Mouse (Mus musculus): ENCODE measurements around the gene 6030468B19Rik. TPM values are rescaled to one million over a fixed set of nuclear protein-coding genes. Genes with fewer than 3 reads are reported as not detected.

The 6030468B19Rik gene
- 1 to 10 TPM in 1 of 2 experiments, under 1 TPM in 1; 0.87 to 1.7 TPM for total RNA-seq (2021)
- long read RNA-seq, experiment 1, partial matches to known transcripts: 0 of 1 reads
- long read RNA-seq, experiment 1, other reads (novel, unspliced or antisense): 1 of 1 reads
- long read RNA-seq, experiment 2, partial matches to known transcripts: 1 of 4 reads
- long read RNA-seq, experiment 2, other reads (novel, unspliced or antisense): 3 of 4 reads

DNA sequence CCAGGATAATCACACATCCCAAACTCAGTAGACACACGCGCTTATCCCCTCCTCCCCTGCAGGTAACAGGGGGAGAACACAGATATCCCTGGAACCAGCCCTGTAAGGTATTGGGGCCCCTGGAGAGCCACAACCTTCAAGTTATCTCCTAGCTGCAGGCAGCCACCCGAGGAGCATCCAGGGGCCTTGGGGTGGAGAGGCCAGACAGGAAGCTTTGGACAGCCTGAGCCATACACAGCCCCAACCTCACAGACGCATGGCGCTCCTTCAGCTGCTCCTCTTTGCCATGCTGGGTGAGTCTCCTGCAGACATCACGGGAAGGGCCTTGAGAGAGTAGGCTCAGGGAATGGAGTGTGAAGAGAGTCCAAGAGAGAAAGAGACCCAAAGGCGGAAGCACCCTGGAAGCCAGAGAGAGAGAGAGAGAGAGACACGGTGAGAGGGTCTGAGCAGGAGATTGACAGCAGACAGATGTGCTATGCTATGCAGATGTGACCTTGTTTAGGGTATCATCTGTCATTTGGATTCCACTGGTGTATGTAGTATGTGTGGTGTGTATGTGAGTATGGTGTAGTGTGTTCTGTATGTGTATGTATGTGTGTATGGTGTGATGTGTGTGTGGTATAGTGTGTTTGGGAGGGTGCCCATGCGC is at the start of gene 6030468B19Rik:
TSS of gene 6030468B19Rik (plus strand) at position 150 of the 649 bp plus-strand sequence.
- DNase-seq (ENCODE audit: low spot score in 2 of 2): no peak

DNA sequence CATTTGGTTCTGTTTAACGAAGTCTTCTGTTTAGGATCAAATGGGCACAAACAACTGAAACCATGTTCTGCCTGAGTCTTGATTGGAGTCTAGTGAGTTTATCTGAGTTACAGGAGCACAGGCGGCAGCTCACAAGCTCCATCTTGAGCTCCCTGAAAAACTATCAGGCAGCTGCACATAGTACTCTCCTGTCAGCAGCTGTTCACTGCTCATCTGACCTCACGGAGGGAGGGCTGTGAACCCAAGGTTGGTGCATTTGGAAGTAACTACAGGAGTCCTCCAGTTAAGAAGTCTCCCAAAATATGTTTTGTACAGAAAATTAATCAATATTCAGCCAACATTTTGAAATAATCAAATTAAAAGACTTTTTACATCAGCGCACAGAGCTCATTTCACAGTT is 48.8 kb upstream of the 6030468B19Rik start:
- DNase-seq (ENCODE audit: low spot score in 2 of 2): no peak

DNA sequence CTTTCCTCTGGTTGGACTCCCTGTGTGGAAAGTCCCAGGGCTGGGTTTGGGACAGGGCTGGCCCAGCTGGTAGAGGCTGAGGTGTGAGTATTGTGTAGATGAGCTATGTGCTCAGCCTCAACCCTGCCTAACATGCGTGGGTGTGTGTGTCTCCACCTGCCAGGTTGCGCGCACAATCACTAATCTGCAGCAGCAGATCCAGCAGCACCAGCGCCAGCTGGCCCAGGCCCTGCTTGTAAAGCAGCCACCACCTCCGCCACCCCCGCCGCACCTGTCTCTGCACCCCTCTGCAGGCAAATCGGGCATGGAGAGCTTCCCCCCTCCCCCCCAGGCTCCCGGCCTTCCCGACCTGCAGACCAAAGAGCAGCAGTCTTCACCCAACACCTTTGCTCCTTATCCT is 48.0 kb upstream of the 6030468B19Rik start:
- no peak for DNase-seq (ENCODE audit: low spot score in 2 of 2)

DNA sequence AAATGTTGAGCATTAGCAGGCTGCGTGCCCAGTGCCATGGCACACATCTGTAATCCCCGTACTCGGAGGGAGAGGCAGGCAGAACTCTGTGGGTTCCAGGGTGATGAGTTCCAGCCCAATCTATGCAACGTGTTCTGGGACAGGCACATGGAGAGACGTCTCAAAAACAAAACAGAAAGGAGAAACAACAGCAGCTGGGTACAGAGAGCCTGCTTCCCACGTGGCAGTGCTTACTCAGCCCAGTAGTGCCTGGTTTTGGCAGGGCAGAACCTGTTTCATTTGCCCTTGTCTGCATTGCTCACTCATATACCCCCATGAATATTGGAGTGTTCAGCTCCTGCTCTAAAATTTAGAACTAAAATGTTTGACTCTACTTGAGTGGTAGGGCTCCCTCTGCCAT is 45.9 kb upstream of the 6030468B19Rik start:
- no peak for DNase-seq (ENCODE audit: low spot score in 2 of 2)

DNA sequence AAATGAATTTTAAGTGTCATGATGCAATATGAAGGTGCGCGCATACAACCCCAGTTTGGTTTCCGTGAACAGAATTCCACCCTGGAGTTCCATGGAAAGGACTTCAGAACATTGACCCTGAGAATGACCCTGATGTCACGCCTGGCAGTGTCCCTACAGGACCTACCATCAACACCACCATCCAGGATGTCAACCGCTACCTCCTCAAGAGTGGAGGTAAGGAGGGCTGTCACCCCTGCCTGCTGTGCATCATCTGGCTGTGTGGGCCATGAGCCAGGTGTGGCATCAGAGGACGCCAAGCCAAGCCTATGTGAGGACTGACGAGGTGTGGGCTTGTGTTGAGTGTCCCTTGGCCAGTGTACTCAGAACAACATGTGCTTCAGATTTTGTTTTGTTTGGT is 41.6 kb upstream of the 6030468B19Rik start:
- DNase-seq (ENCODE audit: low spot score in 2 of 2): no peak

DNA sequence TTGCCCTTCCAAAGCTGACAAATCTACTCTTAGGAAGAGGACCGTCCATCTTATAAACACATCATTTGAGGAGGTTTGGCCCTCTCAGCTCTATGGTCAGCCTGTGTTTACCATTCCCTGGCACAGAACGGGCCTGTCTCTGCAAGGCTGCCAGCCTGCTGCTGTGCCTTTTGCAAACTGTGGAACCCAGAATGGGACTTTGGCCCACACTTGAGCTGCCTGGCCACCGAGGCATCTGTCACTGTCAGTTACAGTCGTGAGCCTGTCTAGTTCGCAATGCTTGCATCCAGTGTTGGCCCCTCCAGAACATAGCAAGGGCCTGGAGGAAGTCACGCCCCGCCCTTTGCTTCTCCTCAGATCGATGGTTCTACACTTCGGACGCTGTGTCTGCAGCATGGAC is 38.2 kb upstream of the 6030468B19Rik start:
- DNase-seq (ENCODE audit: low spot score in 2 of 2): no peak

DNA sequence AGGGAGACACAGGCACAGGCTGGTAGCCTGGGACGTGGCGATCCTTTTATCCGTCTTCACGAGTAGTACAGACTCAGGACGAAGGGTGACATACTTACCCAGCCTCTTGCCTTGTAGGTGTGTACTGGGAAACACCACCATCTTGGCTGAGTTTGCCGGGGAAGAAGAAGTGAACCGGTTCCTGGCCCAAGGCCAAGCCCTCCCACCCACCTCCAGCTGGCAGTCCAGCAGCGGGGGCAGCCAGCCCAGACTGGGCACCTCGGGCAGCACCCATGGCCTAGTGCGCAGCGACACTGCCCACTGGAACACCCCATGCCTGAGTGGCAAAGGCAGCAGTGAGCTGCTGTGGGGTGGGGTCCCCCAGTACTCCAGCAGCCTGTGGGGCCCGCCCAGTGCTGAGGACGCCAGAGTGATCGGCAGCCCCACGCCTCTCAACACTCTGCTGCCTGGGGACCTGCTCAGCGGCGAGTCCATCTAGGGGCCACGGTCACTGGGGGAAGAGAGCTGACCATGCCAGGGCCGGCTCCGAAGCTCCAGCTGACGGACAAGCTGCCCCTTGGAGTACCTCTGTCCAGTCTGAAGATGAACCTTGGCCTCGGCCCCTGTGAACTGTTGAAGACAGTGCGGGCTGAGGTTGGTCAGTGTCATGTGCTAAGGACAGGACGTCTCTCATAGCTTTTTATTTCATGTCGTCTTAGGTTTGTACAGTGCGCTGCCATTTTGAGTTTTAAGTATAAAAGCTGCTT is 36.9 kb upstream of the 6030468B19Rik start:
- DNase-seq (ENCODE audit: low spot score in 2 of 2): no peak

DNA sequence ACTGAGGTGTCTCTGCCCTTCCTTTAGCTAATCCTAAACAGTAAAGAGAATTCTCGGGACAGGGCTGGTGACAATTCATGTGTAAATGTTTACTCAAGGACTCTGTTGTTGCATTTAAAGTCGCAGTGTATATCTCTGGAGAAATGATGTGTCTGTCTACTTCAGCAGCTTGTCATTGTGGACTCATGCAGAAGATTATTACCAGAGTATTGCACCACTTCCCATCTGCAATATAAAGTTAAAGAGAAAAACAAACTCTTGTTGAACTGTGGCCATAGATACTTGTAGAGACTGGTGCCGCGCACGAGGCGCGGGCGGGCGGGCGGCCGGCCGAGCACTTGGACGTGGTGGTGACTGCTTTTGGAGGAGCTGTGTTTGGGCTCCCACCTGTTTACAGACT is 35.7 kb upstream of the 6030468B19Rik start:
- DNase-seq (ENCODE audit: low spot score in 2 of 2): no peak

DNA sequence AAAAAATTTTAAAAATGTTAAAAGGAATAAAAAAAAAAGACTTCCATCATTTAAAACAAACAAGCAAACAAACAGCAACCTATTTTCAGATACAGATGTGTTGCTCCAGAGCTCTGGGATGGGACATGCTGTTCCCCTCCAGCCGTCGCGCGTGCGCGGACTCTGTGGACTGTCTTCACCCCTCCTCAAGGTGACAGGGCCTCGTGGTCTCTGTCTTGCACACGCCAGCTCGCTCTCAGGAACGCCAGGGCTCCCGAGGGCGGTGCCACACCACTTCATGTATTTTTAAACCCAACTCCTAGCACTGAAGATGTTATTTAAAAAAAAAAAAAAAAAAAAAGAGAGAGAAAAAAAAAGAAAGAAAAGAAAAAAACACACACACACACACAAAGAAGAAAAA is 35.2 kb upstream of the 6030468B19Rik start:
- DNase-seq (ENCODE audit: low spot score in 2 of 2): no peak

DNA sequence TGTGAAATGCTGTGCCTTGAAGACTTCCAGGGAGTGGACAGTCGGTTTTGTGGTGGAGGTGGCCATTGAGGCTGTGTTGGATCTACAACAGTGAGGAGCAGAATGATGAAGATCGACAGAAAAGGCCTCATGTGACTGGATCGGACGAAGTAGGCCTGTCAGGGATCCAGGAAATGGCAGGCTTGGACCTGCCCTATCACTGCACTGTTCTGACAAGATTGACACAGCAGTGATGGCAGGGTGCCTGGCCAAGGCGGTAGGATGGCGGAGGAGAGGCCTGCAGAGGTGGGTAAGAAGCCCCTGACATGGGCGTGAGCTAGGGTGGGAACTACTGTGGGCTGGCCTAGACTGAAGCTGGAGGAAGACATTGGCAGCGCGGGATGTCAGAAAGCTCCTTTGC is 33.1 kb upstream of the 6030468B19Rik start:
- DNase-seq (ENCODE audit: low spot score in 2 of 2): peak in 1 of 2 experiments; percentile 2

DNA sequence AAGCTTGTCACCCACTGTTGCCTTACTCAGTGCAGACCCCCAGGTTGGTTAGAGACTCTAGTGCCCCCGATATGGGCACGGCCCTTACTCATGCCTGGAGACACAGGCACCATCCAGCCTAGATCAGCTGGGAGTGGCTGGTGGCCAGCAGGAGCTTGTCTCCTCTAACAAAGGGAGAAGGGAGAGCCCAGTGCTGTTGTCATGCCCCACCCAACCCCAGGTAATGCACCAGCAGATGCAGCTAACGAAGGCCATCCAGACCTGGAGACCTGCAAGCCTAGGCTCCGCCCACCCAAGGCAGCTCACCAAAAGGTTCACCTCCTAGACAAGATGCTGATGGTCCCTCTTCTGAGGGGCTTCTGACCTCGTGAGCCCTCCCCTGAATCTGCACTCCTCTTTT is 32.1 kb upstream of the 6030468B19Rik start:
- no peak for DNase-seq (ENCODE audit: low spot score in 2 of 2)

DNA sequence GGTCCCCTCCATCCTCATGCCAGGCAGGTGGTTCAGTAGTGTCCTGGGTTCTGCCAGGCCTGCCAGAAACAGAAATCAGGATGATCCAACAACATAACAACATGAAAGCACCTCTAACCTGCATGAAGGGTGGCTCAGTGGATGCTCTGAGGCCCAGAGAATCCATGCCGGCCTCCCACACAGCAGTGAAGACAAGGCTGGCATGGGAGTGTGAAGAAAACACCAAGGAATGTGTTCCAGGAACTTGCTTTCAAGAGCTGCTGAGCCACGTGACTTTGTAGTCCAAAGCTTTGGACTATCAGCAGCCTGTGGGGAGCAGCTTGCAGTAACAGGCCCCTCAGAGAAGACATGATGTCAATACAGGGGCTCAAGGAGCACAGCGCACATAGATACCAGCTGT is 31.2 kb upstream of the 6030468B19Rik start:
- peak in 1 of 2 experiments; percentile 2 for DNase-seq (ENCODE audit: low spot score in 2 of 2)

DNA sequence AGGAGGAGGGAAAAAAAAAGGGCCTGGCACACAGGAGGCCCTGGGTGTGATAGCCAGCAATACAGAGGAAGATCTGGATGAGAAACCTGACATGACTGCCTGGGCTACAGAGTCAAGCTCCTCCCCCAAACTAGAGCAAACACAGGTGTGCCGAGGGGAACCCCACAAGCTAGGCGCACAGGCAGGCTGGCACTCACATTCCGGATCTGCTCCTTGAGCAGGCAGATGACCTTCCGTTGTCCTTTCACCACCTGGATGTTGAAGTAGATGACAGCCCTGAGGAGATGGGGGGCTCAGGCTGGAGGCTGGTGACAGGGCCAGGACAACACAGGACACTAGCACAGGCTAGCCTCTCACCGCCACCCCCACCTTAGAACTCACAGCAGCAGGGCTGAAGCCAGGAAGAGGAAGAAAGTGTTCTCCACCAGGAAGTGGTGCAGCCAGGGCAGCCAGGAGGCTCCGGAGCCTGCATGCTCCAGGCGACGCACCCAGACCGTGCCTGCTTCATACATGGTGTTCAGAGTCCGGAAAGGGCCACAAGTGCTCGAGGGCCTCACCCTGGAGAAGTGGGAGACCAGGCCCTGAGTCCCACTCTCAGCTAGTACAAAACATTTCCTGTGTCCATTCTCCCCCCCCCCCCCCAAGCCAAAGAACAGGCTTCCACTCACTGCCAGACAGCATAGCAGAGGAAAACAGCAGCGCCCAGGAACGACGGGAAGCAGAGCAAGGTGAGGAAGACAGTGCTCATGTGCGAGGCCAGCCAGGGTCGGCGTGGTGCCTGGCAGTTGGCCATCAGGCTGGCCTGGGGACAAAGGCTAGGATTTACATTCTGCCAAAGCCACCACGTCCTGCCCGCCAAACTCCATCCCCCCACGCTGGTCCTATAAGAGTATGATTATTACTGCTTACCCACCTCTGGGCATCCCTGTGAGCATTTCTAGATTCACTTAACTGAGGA is 28.5 kb upstream of the 6030468B19Rik start:
- DNase-seq (ENCODE audit: low spot score in 2 of 2): no peak

DNA sequence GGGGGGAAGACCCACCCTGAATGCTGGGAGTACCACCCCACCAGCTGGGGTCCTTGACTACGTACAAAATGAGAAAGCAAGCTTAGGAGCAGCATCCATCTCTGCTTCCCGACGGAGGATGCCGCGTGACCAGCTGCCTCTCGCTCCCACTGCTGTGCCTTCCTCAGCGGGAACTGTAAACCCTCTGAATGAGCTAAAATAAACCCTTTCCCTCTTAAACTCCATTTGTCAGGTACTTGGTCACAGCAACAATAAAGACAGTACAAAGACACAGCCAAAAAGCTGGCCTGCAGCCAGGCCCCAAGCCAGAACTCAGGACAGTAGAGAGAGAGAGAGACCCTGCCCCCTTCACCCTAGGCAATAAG is 27.8 kb upstream of the 6030468B19Rik start:
- DNase-seq (ENCODE audit: low spot score in 2 of 2): no peak

DNA sequence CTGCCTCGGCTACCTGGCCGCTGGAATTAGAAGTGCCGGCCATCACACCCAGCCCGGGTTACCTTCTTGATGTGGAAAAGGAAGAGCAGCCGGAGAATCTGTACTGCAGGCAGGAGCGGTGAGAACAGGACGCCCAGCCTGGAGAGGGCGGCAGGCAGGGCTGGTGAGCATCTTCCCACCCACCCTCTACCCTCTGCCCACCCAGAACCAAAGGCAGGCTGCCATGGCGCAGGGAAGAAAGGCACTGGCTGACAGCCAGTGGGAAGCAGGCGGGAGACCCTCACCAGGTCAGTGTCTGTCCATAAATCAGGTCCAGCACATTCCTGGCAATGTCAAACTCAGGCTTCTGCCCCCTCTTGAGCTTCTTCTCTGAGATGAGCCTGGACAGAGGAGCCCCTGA is 27.1 kb upstream of the 6030468B19Rik start:
- DNase-seq (ENCODE audit: low spot score in 2 of 2): peak in 1 of 2 experiments; percentile 2

DNA sequence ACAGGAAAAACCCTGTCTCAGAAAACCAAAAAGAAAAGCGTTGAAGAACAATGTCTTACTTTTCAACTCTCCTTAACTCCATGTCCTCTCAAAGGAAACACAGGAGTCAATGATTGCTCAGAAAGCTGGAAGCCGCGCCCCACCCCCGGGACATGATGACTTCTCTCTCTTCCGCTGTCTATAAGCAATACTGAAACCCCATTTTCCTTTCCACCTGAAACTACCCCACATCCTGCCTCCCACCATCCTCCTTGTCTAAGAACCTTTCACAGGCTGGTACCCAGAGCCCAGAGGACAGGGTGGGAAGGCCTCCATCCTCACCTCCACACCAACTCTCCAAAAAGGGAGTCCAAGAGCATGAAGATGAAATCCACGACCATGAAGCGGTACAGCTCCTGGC is 25.1 kb upstream of the 6030468B19Rik start:
- DNase-seq (ENCODE audit: low spot score in 2 of 2): no peak

DNA sequence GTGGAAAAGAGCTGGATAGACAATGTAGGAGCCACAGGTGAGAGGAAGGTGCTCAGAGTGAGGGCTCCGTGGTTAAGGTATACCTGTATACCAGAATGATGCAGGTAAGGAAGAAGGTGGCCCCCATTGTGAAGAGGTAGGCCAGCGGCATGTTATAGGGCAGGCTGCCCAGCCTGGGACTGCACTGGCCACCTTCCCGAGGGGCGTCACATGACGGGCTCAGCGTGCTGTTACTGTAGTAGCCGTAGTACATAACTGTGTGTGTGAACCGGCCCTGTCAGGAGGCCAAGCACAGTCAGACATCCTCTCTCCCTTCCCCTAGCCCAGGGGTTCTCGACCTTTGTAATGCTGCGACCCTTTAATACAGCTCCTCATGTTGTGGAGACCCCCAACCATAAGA is 22.5 kb upstream of the 6030468B19Rik start:
- no peak for DNase-seq (ENCODE audit: low spot score in 2 of 2)

DNA sequence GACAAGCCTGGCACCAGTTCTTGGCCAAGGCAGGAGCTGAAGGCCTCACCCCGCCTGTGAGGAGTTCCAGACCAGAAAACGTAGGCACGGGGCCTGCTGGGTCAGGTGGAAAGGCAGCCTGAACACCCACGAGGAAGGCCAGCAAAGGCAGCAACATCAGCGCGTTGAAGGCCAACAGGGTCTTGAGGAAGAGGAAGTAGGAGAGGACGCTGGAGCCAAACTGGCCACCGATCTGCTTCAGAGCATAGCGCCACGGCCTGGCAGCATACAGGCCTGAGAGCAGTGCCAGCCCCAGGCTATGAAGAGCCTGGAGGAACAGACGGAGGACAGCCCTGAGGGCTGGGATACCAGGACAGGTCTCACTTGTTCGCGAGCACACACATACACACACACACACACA is 21.9 kb upstream of the 6030468B19Rik start:
- DNase-seq (ENCODE audit: low spot score in 2 of 2): no peak

DNA sequence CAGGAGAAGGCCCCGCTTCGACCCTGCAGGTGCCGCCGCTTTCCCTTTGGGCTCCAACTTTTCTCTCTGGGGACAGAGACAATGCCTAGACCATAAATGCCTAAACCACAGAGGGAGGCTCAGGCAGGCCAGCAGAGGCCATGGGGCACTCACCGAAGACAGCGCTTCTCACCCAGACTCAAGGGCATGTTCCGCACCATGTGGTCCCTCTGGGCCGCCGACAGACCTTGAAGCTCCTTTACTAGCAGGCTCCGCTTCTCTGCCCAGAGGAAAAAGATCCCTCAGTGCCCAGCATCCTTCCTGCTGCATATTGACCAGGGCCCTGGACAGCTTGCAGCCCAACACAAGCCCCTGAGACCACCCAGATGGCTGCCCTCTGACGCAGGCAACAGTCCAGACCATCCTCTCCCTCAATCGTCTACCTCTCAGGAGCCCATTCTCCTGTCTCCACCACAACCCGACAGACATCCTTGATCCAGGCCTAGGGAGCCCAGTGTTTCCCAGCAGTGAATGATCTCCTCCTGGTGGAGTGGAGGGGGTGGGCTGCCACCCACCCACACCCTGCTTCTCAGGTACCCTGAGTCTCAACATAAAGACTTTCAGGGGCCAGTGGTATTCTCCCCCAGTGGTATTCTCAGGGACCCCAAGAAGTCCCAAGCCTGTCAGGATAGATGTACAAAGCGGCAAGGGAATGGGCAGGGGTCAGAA is 21.2 kb upstream of the 6030468B19Rik start:
- no peak for DNase-seq (ENCODE audit: low spot score in 2 of 2)

DNA sequence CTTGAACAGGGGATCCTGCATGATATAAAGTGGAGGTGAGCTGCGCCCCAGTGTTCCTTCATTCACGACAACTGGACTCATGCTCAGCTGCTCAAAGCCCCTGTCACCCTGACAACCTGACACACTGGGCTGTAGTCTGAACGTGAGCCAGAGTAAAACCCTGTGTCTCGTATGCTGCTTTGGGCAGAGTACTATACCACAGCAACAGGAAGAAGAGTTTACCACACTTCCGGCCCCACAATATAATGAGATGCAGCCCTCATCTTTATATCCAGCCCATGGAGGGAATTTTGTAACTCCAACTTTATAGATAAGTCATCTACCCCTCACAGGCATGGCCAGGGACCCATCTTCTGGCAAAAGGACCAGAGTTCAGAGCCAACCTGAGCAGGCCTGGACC is 20.3 kb upstream of the 6030468B19Rik start:
- no peak for DNase-seq (ENCODE audit: low spot score in 2 of 2)

DNA sequence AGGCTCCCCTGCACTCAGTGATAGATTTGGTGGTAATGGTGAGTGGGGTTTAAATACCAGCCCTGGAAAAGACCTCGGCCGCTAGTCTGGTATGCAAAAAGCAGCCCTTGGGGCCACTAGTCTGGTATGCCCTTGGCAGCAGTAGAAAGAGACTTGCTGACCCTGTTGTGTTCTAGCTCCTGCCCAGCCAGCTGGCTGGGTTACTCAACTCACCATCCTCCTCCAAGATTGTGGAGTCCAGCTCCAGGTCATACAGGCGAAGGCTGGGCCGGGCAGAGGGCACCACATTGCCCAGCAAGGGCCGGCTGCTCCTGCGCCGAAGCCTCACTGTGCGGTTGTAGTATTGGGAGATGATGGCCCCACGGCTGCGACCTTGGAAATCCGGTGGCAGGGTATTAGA is 19.4 kb upstream of the 6030468B19Rik start:
- no peak for DNase-seq (ENCODE audit: low spot score in 2 of 2)
